Mouse (Mus musculus) olfactory bulb, adult 2 months (tissue): ENCODE data around the gene Med27.

Experiments
- CTCF ChIP-seq: fragments of 200-500 bp; IDR thresholded peaks from 2 replicates; pipeline ENCODE4 v1.5.1; 2012; ENCODE audit warnings: low read depth, mild to moderate bottlenecking, low read length, moderate library complexity; ENCODE audit not compliant: insufficient read depth
- POLR2A ChIP-seq: fragments of 200-500 bp; IDR thresholded peaks from 2 replicates; pipeline ENCODE4 v1.6.1; 2012; ENCODE audit warnings: mild to moderate bottlenecking, low read depth, low read length, moderate library complexity; ENCODE audit not compliant: insufficient read depth

DNA sequence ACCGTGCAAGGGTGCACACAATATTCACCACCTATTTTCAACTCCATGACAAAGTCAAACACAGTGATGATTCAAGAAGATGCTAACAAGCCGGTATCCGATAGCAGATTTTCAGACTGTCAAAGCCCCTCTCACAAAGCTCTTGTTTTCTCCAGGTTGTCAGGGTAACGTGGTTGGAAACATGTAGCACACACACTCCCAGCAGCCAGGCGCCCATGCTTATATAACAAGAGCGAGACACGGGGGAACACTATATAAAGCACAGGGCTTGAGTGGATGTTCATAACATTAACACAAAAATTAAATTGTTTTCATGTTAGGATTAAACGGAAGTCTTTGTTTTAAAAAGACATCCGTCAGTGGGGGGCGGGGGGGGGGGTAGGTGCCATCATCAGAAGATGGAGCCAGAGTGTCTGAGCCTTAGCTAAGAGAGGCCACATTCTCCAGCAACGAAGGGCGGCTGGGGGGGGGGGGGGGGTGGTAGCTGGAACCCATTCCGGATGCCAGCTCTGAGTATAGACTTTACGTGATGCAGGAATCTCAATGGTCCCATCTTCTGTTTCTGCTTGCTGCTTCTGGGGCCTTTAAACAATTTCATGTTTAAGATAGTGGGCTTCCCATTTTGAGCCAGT, 104.9 kb downstream of the Med27 start:
- TF ChIP-seq CTCF (no peak), POLR2A (no peak)
